ENCODE assay signal across 8 mouse cellular contexts in the genomic region with DNA sequence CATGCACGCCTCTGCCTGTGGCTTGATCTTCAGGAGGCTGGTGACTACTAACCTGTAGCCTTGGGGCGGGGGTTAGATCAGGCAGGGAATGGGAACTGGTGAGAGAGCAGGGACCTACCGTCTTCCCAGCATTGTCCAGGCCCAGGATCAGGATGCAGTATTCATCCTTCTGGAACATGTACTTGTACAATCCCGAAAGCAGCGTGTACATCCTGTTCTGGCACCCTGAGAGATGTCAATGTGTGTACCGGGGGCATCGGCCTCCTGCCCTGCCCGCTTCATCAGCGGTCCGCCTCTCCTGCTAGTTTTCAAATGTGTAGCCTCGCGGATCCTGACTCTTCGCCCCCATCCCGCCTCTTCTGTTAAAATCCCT. TPM values are rescaled to one million over a fixed set of nuclear protein-coding genes. Genes with fewer than 3 reads are reported as not detected.
DNase-seq lines count a peak whose midpoint lies in the region; ATAC-seq lines count a peak whose summit lies in the region.

No protein-coding gene starts in this region.

- H3K9ac ChIP-seq in neural tube, embryonic 11.5 days (ENCODE audit: low read length), result peak overlapping the region; percentile 93
- H3K9ac ChIP-seq in limb, embryonic 12.5 days (replicated peaks), result peak overlapping the region; percentile 87
- peak overlapping the region; percentile 78 for H3K9ac ChIP-seq in stomach, embryonic 15.5 days

- peak overlapping the region; percentile 87 for H3K4me3 ChIP-seq in neural tube, embryonic 11.5 days (ENCODE audit: low read depth, low read length)
- H3K4me3 ChIP-seq in forebrain, embryonic 10.5 days, result peak overlapping the region; percentile 92
- H3K4me3 ChIP-seq in limb, embryonic 12.5 days (replicated peaks), result peak overlapping the region; percentile 78
- peak overlapping the region; percentile 77 for H3K4me3 ChIP-seq in stomach, embryonic 15.5 days (replicated peaks)

- H3K36me3 ChIP-seq in neural tube, embryonic 11.5 days (ENCODE audit: control insufficient read depth, insufficient read depth, low read length), result peaks cover 13% of the 10 kb centered on the region
- peaks cover 65% of the 10 kb centered on the region for H3K36me3 ChIP-seq in forebrain, embryonic 10.5 days (replicated peaks)
- peaks cover 54% of the 10 kb centered on the region for H3K36me3 ChIP-seq in limb, embryonic 12.5 days
- H3K36me3 ChIP-seq in stomach, embryonic 15.5 days, result peaks cover 21% of the 10 kb centered on the region

- DNase-seq in neural tube, embryonic 11.5 days (ENCODE audit: low spot score), result no peak
- DNase-seq in neural tube, embryonic 10.5 days (ENCODE audit: extremely low spot score, low spot score), result no peak
- DNase-seq in forebrain, embryonic 10.5 days (ENCODE audit: extremely low spot score, low spot score), result no peak
- no peak for DNase-seq in spleen, adult 12 weeks (ENCODE audit: low spot score)
- no peak for DNase-seq in cerebellum, postnatal 14 days

- H3K27ac ChIP-seq in neural tube, embryonic 11.5 days (ENCODE audit: low read depth, low read length), result no peak overlapping the region
- H3K27ac ChIP-seq in forebrain, embryonic 10.5 days, result peak overlapping the region; percentile 95
- peak overlapping the region; percentile 90 for H3K27ac ChIP-seq in limb, embryonic 12.5 days
- peak overlapping the region; percentile 94 for H3K27ac ChIP-seq in stomach, embryonic 15.5 days

- WGBS in neural tube, embryonic 11.5 days, result 11% methylated on average over 14 of the region's 14 CpGs
- 14% methylated on average over 14 of the region's 14 CpGs for WGBS in forebrain, embryonic 10.5 days
- 7% methylated on average over 14 of the region's 14 CpGs for WGBS in limb, embryonic 12.5 days
- 8% methylated on average over 14 of the region's 14 CpGs for WGBS in stomach, embryonic 15.5 days

- H3K9me3 ChIP-seq in neural tube, embryonic 11.5 days (ENCODE audit: control insufficient read depth, low read length), result no peaks in the 10 kb centered on the region
- no peaks in the 10 kb centered on the region for H3K9me3 ChIP-seq in forebrain, embryonic 10.5 days
- H3K9me3 ChIP-seq in limb, embryonic 12.5 days, result no peaks in the 10 kb centered on the region
- no peaks in the 10 kb centered on the region for H3K9me3 ChIP-seq in stomach, embryonic 15.5 days

- peaks cover 20% of the 10 kb centered on the region for H3K4me1 ChIP-seq in neural tube, embryonic 11.5 days (ENCODE audit: control insufficient read depth, insufficient read depth, low read length)
- H3K4me1 ChIP-seq in forebrain, embryonic 10.5 days, result peaks cover 46% of the 10 kb centered on the region
- H3K4me1 ChIP-seq in limb, embryonic 12.5 days (replicated peaks), result peaks cover 26% of the 10 kb centered on the region
- H3K4me1 ChIP-seq in stomach, embryonic 15.5 days, result peaks cover 20% of the 10 kb centered on the region

- ATAC-seq in neural tube, embryonic 11.5 days (ENCODE audit: insufficient read depth, low FRiP score, low TSS enrichment), result no peak; the same call in 1 of the 2 replicates
- ATAC-seq in limb, embryonic 12.5 days (ENCODE audit: insufficient number of reproducible peaks, insufficient read depth, low FRiP score, low TSS enrichment, low read depth), result 0 out of 2 replicates have a peak, but pooled peaks have one; percentile 9
- no peak for ATAC-seq in stomach, embryonic 15.5 days (ENCODE audit: insufficient read depth, low FRiP score, low read depth)
- no peak for ATAC-seq in megakaryocyte progenitor cell, adult 5-6 weeks (replicated peaks; ENCODE audit: poor library complexity)

- H3K4me2 ChIP-seq in neural tube, embryonic 11.5 days (ENCODE audit: low read depth), result peak overlapping the region; percentile 96
- H3K4me2 ChIP-seq in limb, embryonic 12.5 days, result peak overlapping the region; percentile 94
- H3K4me2 ChIP-seq in stomach, embryonic 15.5 days, result peak overlapping the region; percentile 91

- H3K27me3 ChIP-seq in neural tube, embryonic 11.5 days (ENCODE audit: control insufficient read depth, insufficient read depth, low read length), result no peaks in the 10 kb centered on the region
- no peaks in the 10 kb centered on the region for H3K27me3 ChIP-seq in forebrain, embryonic 10.5 days (ENCODE audit: poor library complexity, severe bottlenecking)
- H3K27me3 ChIP-seq in limb, embryonic 12.5 days, result no peaks in the 10 kb centered on the region
- no peaks in the 10 kb centered on the region for H3K27me3 ChIP-seq in stomach, embryonic 15.5 days (replicated peaks)

RNA-seq across cellular contexts. Expression of a gene that starts 0.3 kb away (rescaled TPM):
- polyA plus RNA-seq in neural tube, embryonic 11.5 days (2014; fragmentation: Nextera tagmentation; extraction: Ambion mirVana), result 44.5 and 46.4 TPM in 2 replicates
- 43.7 and 47.4 TPM in 2 replicates for polyA plus RNA-seq in forebrain, embryonic 10.5 days (2016; fragmentation: Nextera tagmentation; extraction: Ambion mirVana)
- 54.9 and 59.4 TPM in 2 replicates for polyA plus RNA-seq in limb, embryonic 12.5 days (2016; fragmentation: Nextera tagmentation; extraction: Ambion mirVana)
- polyA plus RNA-seq in stomach, embryonic 15.5 days (2015; fragmentation: Nextera tagmentation; extraction: Ambion mirVana), result 36.2 and 38.5 TPM in 2 replicates
- 7.0 and 8.2 TPM in 2 replicates for total RNA-seq in megakaryocyte progenitor cell, adult 5-6 weeks (2015)
- total RNA-seq in megakaryocyte progenitor cell, adult 5-6 weeks (2017), result 38.2 and 48.2 TPM in 2 replicates

RNA-seq across cellular contexts. Expression of a gene that starts 0.7 kb away (rescaled TPM):
- polyA plus RNA-seq in neural tube, embryonic 11.5 days (2014; fragmentation: Nextera tagmentation; extraction: Ambion mirVana), result 63.3 and 69.8 TPM in 2 replicates
- polyA plus RNA-seq in forebrain, embryonic 10.5 days (2016; fragmentation: Nextera tagmentation; extraction: Ambion mirVana), result 80.0 and 84.5 TPM in 2 replicates
- polyA plus RNA-seq in limb, embryonic 12.5 days (2016; fragmentation: Nextera tagmentation; extraction: Ambion mirVana), result 77.1 and 79.5 TPM in 2 replicates
- polyA plus RNA-seq in stomach, embryonic 15.5 days (2015; fragmentation: Nextera tagmentation; extraction: Ambion mirVana), result 58.6 and 62.4 TPM in 2 replicates
- 26.8 and 28.6 TPM in 2 replicates for total RNA-seq in megakaryocyte progenitor cell, adult 5-6 weeks (2015)
- 62.1 and 70.2 TPM in 2 replicates for total RNA-seq in megakaryocyte progenitor cell, adult 5-6 weeks (2017)

RNA-seq across cellular contexts. Expression of a gene that starts 15.4 kb away (rescaled TPM):
- polyA plus RNA-seq in neural tube, embryonic 11.5 days (2014; fragmentation: Nextera tagmentation; extraction: Ambion mirVana), result 23.9 and 24.2 TPM in 2 replicates
- 29.8 TPM in 2 replicates for polyA plus RNA-seq in forebrain, embryonic 10.5 days (2016; fragmentation: Nextera tagmentation; extraction: Ambion mirVana)
- 29.9 and 35.2 TPM in 2 replicates for polyA plus RNA-seq in limb, embryonic 12.5 days (2016; fragmentation: Nextera tagmentation; extraction: Ambion mirVana)
- polyA plus RNA-seq in stomach, embryonic 15.5 days (2015; fragmentation: Nextera tagmentation; extraction: Ambion mirVana), result 18.2 and 20.2 TPM in 2 replicates
- 25.4 and 26.5 TPM in 2 replicates for total RNA-seq in megakaryocyte progenitor cell, adult 5-6 weeks (2015)
- total RNA-seq in megakaryocyte progenitor cell, adult 5-6 weeks (2017), result 12.7 and 18.1 TPM in 2 replicates

RNA-seq across cellular contexts. Expression of a gene that starts 44.9 kb away (rescaled TPM):
- polyA plus RNA-seq in neural tube, embryonic 11.5 days (2014; fragmentation: Nextera tagmentation; extraction: Ambion mirVana), result 53.7 and 61.8 TPM in 2 replicates
- 81.3 and 83.6 TPM in 2 replicates for polyA plus RNA-seq in forebrain, embryonic 10.5 days (2016; fragmentation: Nextera tagmentation; extraction: Ambion mirVana)
- polyA plus RNA-seq in limb, embryonic 12.5 days (2016; fragmentation: Nextera tagmentation; extraction: Ambion mirVana), result 58.8 and 69.9 TPM in 2 replicates
- polyA plus RNA-seq in stomach, embryonic 15.5 days (2015; fragmentation: Nextera tagmentation; extraction: Ambion mirVana), result 35.4 and 39.2 TPM in 2 replicates
- 53.4 and 78.0 TPM in 2 replicates for total RNA-seq in megakaryocyte progenitor cell, adult 5-6 weeks (2015)
- total RNA-seq in megakaryocyte progenitor cell, adult 5-6 weeks (2017), result 41.9 and 53.0 TPM in 2 replicates

RNA-seq across cellular contexts. Expression of a gene that starts 50.2 kb away (rescaled TPM):
- 391 and 430 TPM in 2 replicates for polyA plus RNA-seq in neural tube, embryonic 11.5 days (2014; fragmentation: Nextera tagmentation; extraction: Ambion mirVana)
- polyA plus RNA-seq in forebrain, embryonic 10.5 days (2016; fragmentation: Nextera tagmentation; extraction: Ambion mirVana), result 56.4 and 76.0 TPM in 2 replicates
- polyA plus RNA-seq in limb, embryonic 12.5 days (2016; fragmentation: Nextera tagmentation; extraction: Ambion mirVana), result 0.56 and 5.2 TPM in 2 replicates
- polyA plus RNA-seq in stomach, embryonic 15.5 days (2015; fragmentation: Nextera tagmentation; extraction: Ambion mirVana), result 37.6 and 39.0 TPM in 2 replicates
- not detected in 2 replicates for total RNA-seq in megakaryocyte progenitor cell, adult 5-6 weeks (2015)
- not detected in 2 replicates for total RNA-seq in megakaryocyte progenitor cell, adult 5-6 weeks (2017)
